Mouse (Mus musculus) small intestine, adult 2 months (tissue): ENCODE measurements at regions not wholly inside any gene's neighbourhood (a gene's known extent, or its start where the extent isn't known, plus 50 kb on each side); places are given as distances from the start of the nearest gene placed in this dataset.
"Not testable (repeated sequence)": the region's sequence is repeated elsewhere in the genome, so short reads cannot be mapped to it uniquely, and the experiment has no call there.

ENCODE experiments used
- H3K27ac ChIP-seq: fragments of 200-500 bp; 2 replicates; pipeline ENCODE4 v1.5.1; 2012; ENCODE audit warnings: low read depth, low read length, control low read depth, inconsistent platforms; ENCODE audit not compliant: insufficient read depth
- H3K27me3 ChIP-seq: fragments of 200-500 bp; 2 replicates; pipeline ENCODE4 v1.6.1; 2012; ENCODE audit warnings: mild to moderate bottlenecking, moderate library complexity, low read length, inconsistent platforms; ENCODE audit not compliant: control insufficient read depth, insufficient read depth
- H3K36me3 ChIP-seq: fragments of 200-500 bp; 2 replicates; pipeline ENCODE4 v1.6.1; 2012; ENCODE audit warnings: mild to moderate bottlenecking, low read length, control low read depth, inconsistent platforms; ENCODE audit not compliant: control insufficient read depth, insufficient read depth
- H3K4me1 ChIP-seq: fragments of 200-500 bp; 2 replicates; pipeline ENCODE4 v1.6.1; 2012; ENCODE audit warnings: low read length, inconsistent platforms, mixed read lengths; ENCODE audit not compliant: control insufficient read depth, insufficient read depth, insufficient read length
- H3K4me3 ChIP-seq: fragments of 200-500 bp; 2 replicates; pipeline ENCODE4 v1.5.1; 2012; ENCODE audit warnings: low read depth, mild to moderate bottlenecking, control low read depth, inconsistent platforms, low read length, moderate library complexity
- CTCF ChIP-seq: fragments of 200-500 bp; IDR thresholded peaks from 2 replicates; pipeline ENCODE4 v1.5.1; 2012; ENCODE audit warnings: low read depth, mild to moderate bottlenecking, control low read depth, inconsistent platforms, low read length, moderate library complexity, mixed read lengths; ENCODE audit not compliant: insufficient replicate concordance, insufficient read length; ENCODE audit errors: extremely low read depth
- POLR2A ChIP-seq: fragments of 200-500 bp; IDR thresholded peaks from 2 replicates; pipeline ENCODE4 v1.6.1; 2012; ENCODE audit warnings: low read depth, mild to moderate bottlenecking, control low read depth, inconsistent platforms, low read length, moderate library complexity
- WGBS: fragments of 180-500 bp; shearing (Covaris S2); methylation state at CpG from one replicate; pipeline ENCODE4 v1.1.7; 2018; 5-methylcytosine and 5-hydroxymethylcytosine counted together

GRCm38 (mm10) chr10:117501426-117501825 is 121.6 kb upstream of the Cpsf6 start:
- WGBS: 94% methylated on average over 1 of the region's 1 CpGs
- H3K4me3 ChIP-seq: no peak overlapping the region
- TF ChIP-seq POLR2A (no peak), CTCF (no peak)
- H3K36me3 ChIP-seq: no peaks in the 10 kb centered on the region
- H3K27ac ChIP-seq: no peak overlapping the region
- H3K27me3 ChIP-seq: no peaks in the 10 kb centered on the region
- no peaks in the 10 kb centered on the region for H3K4me1 ChIP-seq

- TF ChIP-seq POLR2A (no peak), CTCF (no peak)
- H3K36me3 ChIP-seq: no peaks in the 10 kb centered on the region
- H3K4me3 ChIP-seq: no peak overlapping the region
- H3K4me1 ChIP-seq: no peaks in the 10 kb centered on the region
- no peaks in the 10 kb centered on the region for H3K27me3 ChIP-seq
- H3K27ac ChIP-seq: no peak overlapping the region
- WGBS: 90% methylated on average over 5 of the region's 5 CpGs
Observed at GRCm38 (mm10) chr10:117500457-117501108, 120.8 kb upstream of the Cpsf6 start.

GRCm38 (mm10) chr10:117499864-117500453 is 120.1 kb upstream of the Cpsf6 start:
- H3K36me3 ChIP-seq: no peaks in the 10 kb centered on the region
- H3K4me3 ChIP-seq: no peak overlapping the region
- H3K27me3 ChIP-seq: no peaks in the 10 kb centered on the region
- WGBS: 86% methylated on average over 6 of the region's 6 CpGs
- H3K4me1 ChIP-seq: no peaks in the 10 kb centered on the region
- no peak overlapping the region for H3K27ac ChIP-seq
- no peak for TF ChIP-seq CTCF
- TF ChIP-seq POLR2A: no peak

- Histone ChIP-seq H3K27me3 (no peaks in the 10 kb centered on the region), H3K4me1 (no peaks in the 10 kb centered on the region), H3K36me3 (no peaks in the 10 kb centered on the region), H3K27ac (no peak overlapping the region), H3K4me3 (no peak overlapping the region)
- TF ChIP-seq CTCF: no peak
- TF ChIP-seq POLR2A: no peak
- 84% methylated on average over 8 of the region's 8 CpGs for WGBS
Observed at GRCm38 (mm10) chr10:117499177-117499863, 119.5 kb upstream of the Cpsf6 start.

- no peaks in the 10 kb centered on the region for H3K27me3 ChIP-seq
- H3K27ac ChIP-seq: no peak overlapping the region
- H3K36me3 ChIP-seq: no peaks in the 10 kb centered on the region
- no peaks in the 10 kb centered on the region for H3K4me1 ChIP-seq
- 72% methylated on average over 6 of the region's 6 CpGs for WGBS
- H3K4me3 ChIP-seq: no peak overlapping the region
- TF ChIP-seq POLR2A (no peak), CTCF (no peak)
Observed at GRCm38 (mm10) chr10:117498497-117498896, 118.7 kb upstream of the Cpsf6 start.

GRCm38 (mm10) chr10:117497565-117498256 is 117.9 kb upstream of the Cpsf6 start:
- no peaks in the 10 kb centered on the region for H3K36me3 ChIP-seq
- no peaks in the 10 kb centered on the region for H3K4me1 ChIP-seq
- H3K27me3 ChIP-seq: no peaks in the 10 kb centered on the region
- WGBS: 55% methylated on average over 16 of the region's 16 CpGs
- TF ChIP-seq POLR2A (no peak), CTCF (no peak)
- no peak overlapping the region for H3K4me3 ChIP-seq
- no peak overlapping the region for H3K27ac ChIP-seq

- H3K4me3 ChIP-seq, H3K27me3 ChIP-seq, H3K4me1 ChIP-seq, H3K27ac ChIP-seq, H3K36me3 ChIP-seq: not testable (repeated sequence)
- WGBS: 81% methylated on average over 1 of the region's 1 CpGs
Observed at GRCm38 (mm10) chr10:117497082-117497481, 117.3 kb upstream of the Cpsf6 start.
